9 mouse cellular contexts compared by ENCODE assay signal in genomic region chr5:96881118-96881517, GRCm38 (mm10).
DNase-seq lines count a peak whose midpoint lies in the region; TF ChIP-seq lines count a peak whose summit lies in the region.
"Had no signal": no experiment of that assay in that cellular context is flagged by ENCODE, and none has a peak within 500 bp of the region (broad histone marks: within the 10 kb centered on the region; RNA-seq: fewer than 3 reads in every experiment).

No protein-coding gene starts in this region.

- no peaks in the 10 kb centered on the region for H3K27me3 ChIP-seq in kidney, adult 2 months (replicated peaks; ENCODE audit: control insufficient read depth, insufficient read depth, low read length)
- H3K27me3 ChIP-seq: forebrain, embryonic 15.5 days had no signal

- TF ChIP-seq POLR2A in kidney, adult 2 months (IDR thresholded peaks at IDR 0.05; ENCODE audit: low read depth, low read length) = no peak

- TF ChIP-seq CTCF in kidney, adult 2 months (conservative IDR thresholded peaks at IDR 0.05; ENCODE audit: insufficient read depth, insufficient read length, low read depth, low read length) = no peak

- DNase-seq in kidney, postnatal 4 days = peak; percentile 24 to 35
- no peak for DNase-seq in kidney, adult 2 months
- DNase-seq in adrenal gland, postnatal 14 days = peak; percentile 60
- peak; percentile 36 for DNase-seq in gastrocnemius, postnatal 14 days
- DNase-seq in lung, postnatal 10 days = peak; percentile 53
- DNase-seq in cerebellum, postnatal 4 days (ENCODE audit: low spot score in 2 of 2) = no peak
- no peak for DNase-seq in left cerebral cortex, postnatal 25 days (ENCODE audit: low spot score in 2 of 2)
- DNase-seq: thymus, postnatal 36 days had no signal

- H3K4me3 ChIP-seq in kidney, adult 2 months (ENCODE audit: insufficient read depth, low read depth, low read length) = no peak overlapping the region
- H3K4me3 ChIP-seq: forebrain, embryonic 15.5 days had no signal

- H3K27ac ChIP-seq in kidney, adult 2 months (ENCODE audit: insufficient read depth, low read depth, low read length) = no peak overlapping the region
- H3K27ac ChIP-seq: forebrain, embryonic 15.5 days had no signal

- intact Hi-C loops in gastrocnemius, postnatal 14 days (cut with DNase I; ENCODE audit: low total_unique reads) = no loop called here
- intact Hi-C loops in left cerebral cortex, postnatal 25 days (cut with DNase I) = no loop called here

- no peaks in the 10 kb centered on the region for H3K36me3 ChIP-seq in kidney, adult 2 months (ENCODE audit: control insufficient read depth, insufficient read depth, low read length)
- H3K36me3 ChIP-seq: forebrain, embryonic 15.5 days had no signal

- 67% methylated on average over 3 of the region's 3 CpGs for WGBS in kidney, adult 2 months

- H3K4me1 ChIP-seq in kidney, adult 2 months (ENCODE audit: control insufficient read depth, insufficient read depth, low read length) = no peaks in the 10 kb centered on the region
- H3K4me1 ChIP-seq: forebrain, embryonic 15.5 days had no signal

Comparison
In these comparisons a context has a peak if more than half of its experiments do, and no peak if none do; other contexts are left out.
1. DNase-seq: peak in kidney, postnatal 4 days (2 of 2), adrenal gland, postnatal 14 days (single experiment), gastrocnemius, postnatal 14 days (single experiment) and lung, postnatal 10 days (single experiment); none in kidney, adult 2 months (single experiment), cerebellum, postnatal 4 days (0 of 2) and left cerebral cortex, postnatal 25 days (0 of 2).